Mouse (Mus musculus) right cerebral cortex, postnatal 10 days (tissue): ENCODE results near the gene Arl11.

Experiments
- DNase-seq, 2 experiments: peaks; one replicate each; pipeline ENCODE4 v3.0.0; 2021; ENCODE audit warnings: low spot score in 2 of 2

The Arl11 gene

DNA sequence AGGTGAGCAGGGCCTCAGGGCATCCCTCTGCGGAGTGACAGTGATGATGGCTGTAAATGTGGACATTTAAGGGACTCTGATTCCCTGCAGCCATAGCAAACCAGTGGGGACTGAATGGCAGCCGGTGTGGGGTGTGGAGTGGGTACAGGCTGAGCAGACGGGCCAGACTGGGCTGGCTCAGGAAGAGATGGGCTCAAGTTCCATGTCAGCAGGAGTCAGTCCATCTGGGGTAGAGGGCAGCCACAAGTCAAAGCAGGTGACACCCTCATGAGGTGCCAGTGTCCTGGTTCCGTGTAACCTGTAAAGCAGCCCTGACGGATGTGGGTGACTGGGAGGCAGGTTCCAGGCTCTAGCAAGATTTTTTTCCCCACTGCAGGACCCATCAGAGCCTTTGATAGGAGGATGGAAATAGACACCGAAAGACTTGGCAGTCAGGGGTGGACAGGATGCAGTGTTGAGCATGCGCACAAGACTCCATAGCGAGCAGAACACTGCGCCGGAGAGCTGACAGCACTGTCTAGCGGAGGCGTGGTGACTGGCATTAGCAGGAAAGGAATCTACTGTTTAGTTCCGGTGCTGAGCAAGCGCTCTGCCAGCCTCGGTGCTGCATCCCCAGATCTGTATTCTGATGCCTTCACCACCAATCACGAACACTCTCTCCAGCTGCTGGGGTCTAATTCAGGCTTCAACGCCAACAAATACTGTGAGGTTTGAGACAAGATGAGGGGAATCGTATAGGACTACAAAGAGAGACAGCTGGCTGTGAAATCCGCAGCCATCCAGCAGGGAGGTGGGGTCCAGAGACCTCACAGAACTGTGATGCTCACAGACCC is 18.3 kb downstream of the Arl11 start:
- peak; percentile 93 to 96 for DNase-seq

GRCm38 (mm10) chr14:61330591-61330990 is 21.0 kb downstream of the Arl11 start:
- DNase-seq, result peak; percentile 83 to 87

DNA sequence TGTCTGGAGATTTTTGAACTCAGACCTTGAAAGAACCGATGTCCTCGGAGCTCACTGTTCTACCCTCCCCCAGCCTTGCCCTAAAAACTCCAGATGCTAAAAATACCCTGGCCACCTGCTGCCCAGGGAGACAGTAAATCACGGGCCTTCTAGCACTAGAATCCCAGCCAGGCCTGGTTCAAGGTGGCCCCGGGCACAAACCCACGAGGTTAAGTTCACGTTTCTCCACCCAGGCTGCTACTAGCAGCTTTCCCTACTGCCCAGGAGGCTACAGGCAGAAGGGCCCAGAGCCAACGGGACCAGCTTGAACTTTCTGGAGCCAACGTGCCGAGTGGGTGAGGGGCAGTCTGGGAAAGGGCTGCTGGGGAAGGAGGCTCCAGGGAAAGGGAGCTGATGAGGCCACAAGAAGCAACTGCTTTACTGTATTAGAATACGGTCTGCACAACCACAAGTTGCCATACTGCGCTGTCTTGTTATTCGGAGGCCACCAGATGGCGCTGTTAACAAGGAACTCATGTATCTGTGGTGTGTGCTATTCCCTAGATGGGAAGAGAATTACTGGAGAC is 21.5 kb downstream of the Arl11 start:
- DNase-seq, result peak; percentile 84 to 94

DNA sequence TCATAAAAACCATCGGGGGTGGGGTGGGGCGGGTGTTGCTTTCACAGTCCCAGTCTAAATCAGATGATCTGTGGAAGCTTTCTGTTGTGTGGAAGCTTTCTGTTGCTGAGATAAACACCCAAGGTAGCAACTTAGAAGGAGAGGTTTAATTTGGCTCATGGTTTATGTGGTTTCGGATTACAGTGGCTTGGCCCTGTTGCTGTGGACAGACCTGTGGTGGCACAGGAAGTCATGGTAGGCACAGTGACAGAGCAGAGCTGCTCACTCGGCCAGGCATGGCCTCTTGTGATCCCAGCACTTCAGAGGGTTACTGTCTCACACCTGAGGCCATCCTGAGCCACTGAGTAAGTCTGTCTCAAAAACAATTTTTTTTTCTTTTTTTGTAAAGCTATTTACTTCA is 29.8 kb downstream of the Arl11 start:
- no peak for DNase-seq

- DNase-seq, result no peak
Measured at GRCm38 (mm10) chr14:61344590-61344989, 35.0 kb downstream of the Arl11 start.

DNA sequence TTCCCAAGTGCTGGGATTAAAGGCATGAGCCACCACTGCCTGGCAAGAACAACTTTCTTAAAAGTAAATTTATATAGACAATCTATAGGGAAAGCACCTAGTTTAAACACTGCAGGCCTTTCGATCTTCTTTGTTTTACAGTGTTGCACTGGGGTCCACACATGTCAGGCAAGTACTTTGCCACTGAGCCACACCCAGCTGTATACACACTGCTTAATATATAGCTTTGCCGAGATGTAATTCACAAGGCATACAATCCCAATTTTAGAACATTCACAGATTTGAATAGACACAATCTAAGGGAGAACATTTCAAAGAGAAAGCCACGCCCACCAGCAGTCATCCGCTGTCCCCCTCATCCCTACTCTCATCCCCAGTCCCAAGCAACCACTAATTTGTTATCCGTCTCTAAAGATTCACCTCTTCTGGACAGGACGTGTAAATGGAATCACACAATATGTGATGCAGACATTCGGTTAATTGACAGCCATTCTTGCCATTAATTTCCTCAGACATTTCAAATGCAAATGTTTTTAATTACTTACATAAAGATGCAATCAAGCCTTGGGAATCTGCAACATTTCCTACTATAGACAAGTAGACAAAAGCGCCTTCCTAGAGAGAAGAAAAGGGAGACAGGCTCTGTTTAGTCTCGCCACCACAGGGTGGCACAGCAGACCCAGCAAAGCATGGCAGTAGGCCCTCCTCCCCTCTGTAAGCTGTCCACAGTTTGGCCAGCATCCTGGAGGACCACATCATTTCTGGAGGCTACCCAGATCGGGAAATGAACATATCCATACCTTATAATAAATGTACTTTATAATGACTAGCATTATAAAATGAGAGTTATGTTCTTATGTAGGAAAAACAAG is 37.5 kb downstream of the Arl11 start:
- DNase-seq, result peak; percentile 71 to 73

DNA sequence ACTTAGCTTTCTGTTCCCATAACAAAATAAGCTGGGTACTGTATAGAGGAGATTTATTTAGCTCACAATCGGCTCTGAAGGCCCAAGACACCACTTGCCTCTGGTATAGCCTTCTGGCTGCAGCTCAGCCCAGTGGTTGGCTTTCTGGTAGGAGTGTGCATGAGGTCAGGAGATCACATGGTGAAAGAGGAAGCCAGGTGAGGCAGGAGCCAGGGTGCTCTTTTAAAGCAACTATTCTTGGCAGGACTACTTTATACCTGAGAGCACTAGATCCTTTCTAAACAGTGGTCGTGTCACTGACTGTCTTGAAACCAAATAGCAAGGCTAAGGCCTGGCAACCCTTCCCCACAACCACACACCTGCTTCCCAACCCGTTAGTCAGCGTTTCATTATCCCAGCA is 40.3 kb downstream of the Arl11 start:
- DNase-seq, result no peak

GRCm38 (mm10) chr14:61350808-61351207 is 41.3 kb downstream of the Arl11 start:
- no peak for DNase-seq

- DNase-seq, result no peak
Measured at GRCm38 (mm10) chr14:61354251-61355235, 45.0 kb downstream of the Arl11 start.

DNA sequence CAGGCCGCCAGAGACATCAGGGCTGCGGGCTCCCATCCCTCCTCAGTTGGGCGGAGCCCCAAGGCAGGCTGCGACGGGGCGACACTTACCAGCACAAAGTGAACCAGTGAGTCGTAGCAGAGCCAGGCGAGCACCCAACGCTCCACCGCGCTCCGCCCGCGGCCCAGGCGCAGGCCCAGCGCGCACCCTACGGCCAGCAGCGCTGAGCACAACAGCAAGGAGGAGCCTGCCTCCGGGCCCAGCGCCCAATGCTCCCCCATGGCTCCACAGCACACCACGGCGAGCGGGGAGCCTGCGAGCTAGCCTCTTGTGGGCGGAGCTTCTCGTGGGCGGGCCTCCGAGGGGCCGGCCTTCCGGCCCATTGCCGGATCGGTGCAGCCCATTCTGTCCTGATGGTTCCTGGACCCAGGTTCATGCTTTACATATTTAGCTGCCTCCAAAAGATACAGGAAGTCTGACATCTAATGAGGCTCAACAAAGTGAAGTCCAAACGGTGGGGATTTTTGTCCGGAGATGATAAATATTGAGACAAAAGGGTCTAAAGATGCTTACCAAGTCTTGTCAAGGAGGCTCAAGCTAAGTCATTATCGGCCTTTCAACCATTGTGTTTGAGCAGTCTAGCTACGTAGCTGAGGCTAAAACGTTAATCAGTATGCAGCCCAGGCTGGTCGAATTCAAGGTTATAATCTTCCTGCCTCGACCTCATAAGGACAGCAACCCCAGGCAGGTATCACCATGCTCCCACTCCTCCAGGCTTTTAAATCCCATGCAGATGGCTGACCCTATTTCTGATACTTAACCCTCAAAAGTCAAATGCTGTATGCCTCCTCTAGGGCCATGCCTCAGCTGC is 50.8 kb downstream of the Arl11 start, which contains the start of gene Ebpl:
Gene Ebpl (minus strand): TSS at position 309 of the 850 bp plus-strand sequence.
- peak; percentile 93 for DNase-seq

GRCm38 (mm10) chr14:61360981-61361511 is 51.5 kb downstream of the Arl11 start:
- DNase-seq, result no peak
